Mouse (Mus musculus): ENCODE results near the gene B430305J03Rik. TPM values are rescaled to one million over a fixed set of nuclear protein-coding genes. Genes with fewer than 3 reads are reported as not detected.

B430305J03Rik gene
- total and polyA plus RNA-seq, 3 experiments, result 0.14 to 0.53 (median 0.49) TPM

- Histone ChIP-seq H3K9me3 (replicated peaks) (no peaks in the 10 kb centered on the region), H3K4me3 (ENCODE audit: low read depth, low read length) (peak overlapping the region; percentile 82), H3K27me3 (ENCODE audit: insufficient read depth, low read length) (peaks cover 9% of the 10 kb centered on the region; the same call in 1 of the 2 replicates), H3K36me3 (replicated peaks) (peaks cover 9% of the 10 kb centered on the region), H3K4me1 (ENCODE audit: insufficient read depth, low read depth, low read length) (peaks cover 46% of the 10 kb centered on the region)
- ATAC-seq (ENCODE audit: extremely low read depth, insufficient number of reproducible peaks, low FRiP score, poor library complexity, severe bottlenecking) (no peak), DNase-seq (ENCODE audit: low spot score) (peak; percentile 6)
- TF ChIP-seq POLR2AphosphoS5 (IDR thresholded peaks at IDR 0.05; ENCODE audit: insufficient replicate concordance, low read depth, low read length), result no peak
- no peak for TF ChIP-seq GATA1 (IDR thresholded peaks at IDR 0.05; ENCODE audit: borderline replicate concordance, low read length)
- no peak for TF ChIP-seq TAL1 (conservative IDR thresholded peaks at IDR 0.05; ENCODE audit: low read depth, low read length)
- TF ChIP-seq CTCF (IDR thresholded peaks at IDR 0.05; ENCODE audit: low read depth, low read length), result no peak
- TF ChIP-seq GATA2 (IDR thresholded peaks at IDR 0.05; ENCODE audit: borderline replicate concordance, low read depth, low read length), result no peak
Measured at GRCm38 (mm10) chr3:61364978-61365778, 573 bp downstream of the B430305J03Rik start.

GRCm38 (mm10) chr3:61364661-61364977 lies 1.1 kb downstream of the B430305J03Rik start:
- TF ChIP-seq GATA2 (IDR thresholded peaks at IDR 0.05; ENCODE audit: borderline replicate concordance, low read depth, low read length), result no peak
- TF ChIP-seq CTCF (IDR thresholded peaks at IDR 0.05; ENCODE audit: low read depth, low read length), result no peak
- TF ChIP-seq POLR2AphosphoS5 (IDR thresholded peaks at IDR 0.05; ENCODE audit: insufficient replicate concordance, low read depth, low read length), result no peak
- TF ChIP-seq TAL1 (conservative IDR thresholded peaks at IDR 0.05; ENCODE audit: low read depth, low read length), result no peak
- TF ChIP-seq GATA1 (IDR thresholded peaks at IDR 0.05; ENCODE audit: borderline replicate concordance, low read length), result no peak
- peaks cover 46% of the 10 kb centered on the region for H3K4me1 ChIP-seq (ENCODE audit: insufficient read depth, low read depth, low read length)
- H3K4me3 ChIP-seq (ENCODE audit: low read depth, low read length), result peak overlapping the region; percentile 82
- H3K27me3 ChIP-seq (ENCODE audit: insufficient read depth, low read length), result peaks cover 9% of the 10 kb centered on the region; the same call in 1 of the 2 replicates
- peaks cover 9% of the 10 kb centered on the region for H3K36me3 ChIP-seq (replicated peaks)
- DNase-seq (ENCODE audit: low spot score) (no peak), ATAC-seq (ENCODE audit: extremely low read depth, insufficient number of reproducible peaks, low FRiP score, poor library complexity, severe bottlenecking) (no peak)
- no peaks in the 10 kb centered on the region for H3K9me3 ChIP-seq (replicated peaks)

- Histone ChIP-seq H3K36me3 (replicated peaks) (peaks cover 9% of the 10 kb centered on the region), H3K27me3 (ENCODE audit: insufficient read depth, low read length) (peaks cover 11% of the 10 kb centered on the region), H3K4me3 (ENCODE audit: low read depth, low read length) (peak overlapping the region; percentile 82), H3K9me3 (replicated peaks) (no peaks in the 10 kb centered on the region), H3K4me1 (ENCODE audit: insufficient read depth, low read depth, low read length) (peaks cover 46% of the 10 kb centered on the region)
- ATAC-seq (ENCODE audit: extremely low read depth, insufficient number of reproducible peaks, low FRiP score, poor library complexity, severe bottlenecking) (peak; percentile 38), DNase-seq (ENCODE audit: low spot score) (peak; percentile 86)
- TF ChIP-seq POLR2AphosphoS5 (IDR thresholded peaks at IDR 0.05; ENCODE audit: insufficient replicate concordance, low read depth, low read length) (no peak), CTCF (IDR thresholded peaks at IDR 0.05; ENCODE audit: low read depth, low read length) (no peak)
Measured at GRCm38 (mm10) chr3:61363989-61364660, 1.6 kb downstream of the B430305J03Rik start.

GRCm38 (mm10) chr3:61363161-61363988 lies 2.4 kb downstream of the B430305J03Rik start:
- no peak for TF ChIP-seq GATA1 (IDR thresholded peaks at IDR 0.05; ENCODE audit: borderline replicate concordance, low read length)
- H3K27me3 ChIP-seq (ENCODE audit: insufficient read depth, low read length), result peaks cover 16% of the 10 kb centered on the region
- peaks cover 5% of the 10 kb centered on the region for H3K36me3 ChIP-seq (replicated peaks)
- peak; percentile 81 for ATAC-seq (ENCODE audit: extremely low read depth, insufficient number of reproducible peaks, low FRiP score, poor library complexity, severe bottlenecking)
- no peaks in the 10 kb centered on the region for H3K9me3 ChIP-seq (replicated peaks)
- DNase-seq (ENCODE audit: low spot score), result peak; percentile 85
- H3K4me1 ChIP-seq (ENCODE audit: insufficient read depth, low read depth, low read length), result peaks cover 42% of the 10 kb centered on the region
- peak overlapping the region; percentile 82 for H3K4me3 ChIP-seq (ENCODE audit: low read depth, low read length)

- H3K9me3 ChIP-seq (replicated peaks), result no peaks in the 10 kb centered on the region
- no peak for TF ChIP-seq TAL1 (conservative IDR thresholded peaks at IDR 0.05; ENCODE audit: low read depth, low read length)
- no peak for TF ChIP-seq POLR2AphosphoS5 (IDR thresholded peaks at IDR 0.05; ENCODE audit: insufficient replicate concordance, low read depth, low read length)
- no peak for TF ChIP-seq GATA2 (IDR thresholded peaks at IDR 0.05; ENCODE audit: borderline replicate concordance, low read depth, low read length)
- TF ChIP-seq GATA1 (IDR thresholded peaks at IDR 0.05; ENCODE audit: borderline replicate concordance, low read length), result no peak
- no peak for TF ChIP-seq CTCF (IDR thresholded peaks at IDR 0.05; ENCODE audit: low read depth, low read length)
- H3K27me3 ChIP-seq (ENCODE audit: insufficient read depth, low read length), result peaks cover 16% of the 10 kb centered on the region
- no peak for DNase-seq (ENCODE audit: low spot score)
- peak overlapping the region; percentile 82 for H3K4me3 ChIP-seq (ENCODE audit: low read depth, low read length)
- peaks cover 2% of the 10 kb centered on the region for H3K36me3 ChIP-seq (replicated peaks)
- no peak for ATAC-seq (ENCODE audit: extremely low read depth, insufficient number of reproducible peaks, low FRiP score, poor library complexity, severe bottlenecking)
- H3K4me1 ChIP-seq (ENCODE audit: insufficient read depth, low read depth, low read length), result peaks cover 37% of the 10 kb centered on the region
Measured at GRCm38 (mm10) chr3:61362821-61363160, 3.0 kb downstream of the B430305J03Rik start.

GRCm38 (mm10) chr3:61361338-61361737 lies 4.4 kb downstream of the B430305J03Rik start, which contains the start of gene Rap2b:
Rap2b (plus strand) TSS chr3:61361638.
- DNase-seq (ENCODE audit: low spot score) (no peak), ATAC-seq (ENCODE audit: extremely low read depth, insufficient number of reproducible peaks, low FRiP score, poor library complexity, severe bottlenecking) (no peak)
- H3K9me3 ChIP-seq (replicated peaks), result no peaks in the 10 kb centered on the region
- peaks cover 32% of the 10 kb centered on the region for H3K4me1 ChIP-seq (ENCODE audit: insufficient read depth, low read depth, low read length)
- H3K27me3 ChIP-seq (ENCODE audit: insufficient read depth, low read length), result peaks cover 18% of the 10 kb centered on the region
- TF ChIP-seq TAL1 (conservative IDR thresholded peaks at IDR 0.05; ENCODE audit: low read depth, low read length), result no peak
- TF ChIP-seq CTCF (IDR thresholded peaks at IDR 0.05; ENCODE audit: low read depth, low read length), result no peak
- no peak for TF ChIP-seq GATA1 (IDR thresholded peaks at IDR 0.05; ENCODE audit: borderline replicate concordance, low read length)
- no peak for TF ChIP-seq POLR2AphosphoS5 (IDR thresholded peaks at IDR 0.05; ENCODE audit: insufficient replicate concordance, low read depth, low read length)
- TF ChIP-seq GATA2 (IDR thresholded peaks at IDR 0.05; ENCODE audit: borderline replicate concordance, low read depth, low read length), result no peak
- no peaks in the 10 kb centered on the region for H3K36me3 ChIP-seq (replicated peaks)
- no peak within 1 kb of the TSS for H3K4me3 ChIP-seq (ENCODE audit: low read depth, low read length)
